Mouse (Mus musculus) adrenal gland, postnatal 25 days (tissue): ENCODE data around the gene Ssx2ip. TPM values are rescaled to one million over a fixed set of nuclear protein-coding genes. Genes with fewer than 3 reads are reported as not detected.

ENCODE experiments used
- microRNA-seq, 2 experiments: library from miRNA; unstranded; fragments of <30 nt; microRNA quantifications; one replicate each; pipeline ENCODE4 v1.2.0; 2021
- total RNA-seq: library from RNA; stranded (reverse); gene quantifications from 2 replicates; pipeline ENCODE4 v1.2.3, GENCODE M21; 2021

Ssx2ip gene
- total RNA-seq, 1 experiment from 2014 or later, result 11.6 TPM

Small RNAs within 50 kb of the gene (microRNA-seq; reads per million reads assigned to microRNA genes)
- gene Gm22901, result 0 reads per million in 2 experiments

Other genes with a start within 250 kb of the Ssx2ip start
- 0.38 and 0.39 TPM in 2 replicates for gene Lpar3, start 183.7 kb upstream of the Ssx2ip start, total RNA-seq
- gene Ctbs, start 45.2 kb downstream of the Ssx2ip start, total RNA-seq, result 11.9 and 16.2 TPM in 2 replicates
- gene Spata1, start 95.1 kb downstream of the Ssx2ip start, total RNA-seq, result 3.9 and 6.2 TPM in 2 replicates
- gene Gng5, start 95.2 kb downstream of the Ssx2ip start, total RNA-seq, result 261 and 291 TPM in 2 replicates
- gene Rpf1, start 116.8 kb downstream of the Ssx2ip start, total RNA-seq, result 36.3 and 42.2 TPM in 2 replicates
- gene Uox, start 165.8 kb downstream of the Ssx2ip start, total RNA-seq, result 13.0 TPM in 1 of 2 replicates, not detected in the other
- gene Dnase2b, start 211.0 kb downstream of the Ssx2ip start, total RNA-seq, result 0.33 TPM in 1 of 2 replicates, not detected in the other
- gene 4930503B20Rik, start 246.7 kb downstream of the Ssx2ip start, total RNA-seq, result 0.33 TPM in 1 of 2 replicates, not detected in the other